Mouse (Mus musculus): ENCODE data around the gene Ldb2.

Gene Ldb2

DNA sequence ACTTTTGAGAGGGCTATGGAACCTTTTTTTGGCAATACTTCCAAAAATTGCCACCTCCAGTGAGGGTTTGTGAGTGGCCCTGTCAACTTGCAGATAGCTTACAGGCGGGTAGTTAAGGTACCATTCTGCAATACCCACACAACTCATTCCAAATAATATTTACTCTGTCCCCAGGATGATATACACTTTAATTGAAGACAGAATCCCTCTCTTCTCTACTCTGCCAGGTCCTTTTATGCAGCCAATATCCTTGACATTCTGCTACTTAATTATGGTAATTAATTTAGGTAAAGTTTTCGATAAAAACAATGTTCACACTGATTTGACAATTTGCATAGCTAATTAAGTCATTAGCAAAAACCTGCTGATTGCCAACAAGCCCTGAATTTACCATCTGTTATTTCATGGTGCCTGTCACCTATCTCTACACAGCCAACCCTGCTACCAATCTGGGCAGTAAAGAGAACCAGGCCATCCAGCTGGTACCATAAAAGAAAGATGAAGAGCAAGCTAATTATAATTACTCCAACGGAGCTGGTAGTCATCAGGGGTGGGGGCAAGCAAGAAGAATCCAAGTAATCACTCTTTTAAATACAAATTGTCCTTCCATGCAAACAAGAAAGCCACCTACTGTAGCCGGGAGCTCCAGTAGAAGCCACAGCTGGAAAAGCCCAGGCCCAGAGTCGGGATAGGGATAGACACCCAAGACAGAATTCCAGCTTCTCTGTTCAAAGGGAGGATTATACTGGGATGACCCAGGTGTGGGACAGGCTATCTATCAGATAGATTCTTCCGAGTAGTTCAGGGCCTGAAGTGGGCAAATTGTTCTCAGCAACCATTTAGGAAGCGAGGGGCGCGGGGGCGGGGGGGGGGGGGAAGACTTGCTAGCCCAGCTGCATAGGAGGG is 325.4 kb downstream of the Ldb2 start:
- no peak for DNase-seq (ENCODE audit: extremely low spot score, low read depth, low spot score)

DNA sequence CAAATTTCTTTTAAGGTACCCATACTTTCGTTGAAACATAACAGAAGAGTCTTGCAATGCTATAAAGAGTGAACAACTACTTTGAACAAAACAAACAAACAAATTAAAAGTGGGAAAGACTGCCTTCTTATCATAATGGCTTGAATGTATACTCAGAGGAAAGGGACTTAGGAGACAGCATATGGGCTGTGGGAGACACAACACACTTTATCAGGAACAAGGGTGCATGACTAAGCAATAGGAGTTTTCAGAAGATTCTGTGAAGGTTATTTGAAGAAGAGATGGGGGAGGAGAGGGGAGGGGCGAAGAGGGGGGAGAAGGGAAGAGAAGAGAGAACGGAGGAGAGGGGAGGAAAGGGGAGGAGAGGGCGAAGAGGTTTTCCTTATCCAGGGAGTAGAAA is 334.2 kb downstream of the Ldb2 start:
- DNase-seq (ENCODE audit: extremely low spot score, low read depth, low spot score), result no peak

Data from hindlimb bud, embryonic 11.5 days (tissue).